Mouse (Mus musculus) liver, embryonic 13.5 days (tissue): Measurements from ENCODE around the gene Ddrgk1. TPM values are rescaled to one million over a fixed set of nuclear protein-coding genes. Genes with fewer than 3 reads are reported as not detected.

Source experiments
- ATAC-seq: fragments of 200-750 bp; cut with Nextera tagmentation; 2 replicates; pipeline ENCODE4 v1.8.0; 2017; ENCODE audit warnings: low read depth, mild to moderate bottlenecking, moderate number of reproducible peaks, moderate library complexity
- DNase-seq: peaks from one replicate; pipeline ENCODE4 v3.0.0; 2022
- H3K27ac ChIP-seq: fragments of 300-500 bp; sonication (generic); 2 replicates; pipeline ENCODE4 v1.5.1; 2015; ENCODE audit warnings: moderate library complexity, mild to moderate bottlenecking, inconsistent platforms
- H3K27me3 ChIP-seq: fragments of 300-500 bp; sonication (generic); 2 replicates; pipeline ENCODE4 v1.6.1; 2015; ENCODE audit warnings: mild to moderate bottlenecking, inconsistent platforms
- H3K36me3 ChIP-seq: fragments of 300-500 bp; sonication (generic); 2 replicates; pipeline ENCODE4 v1.6.1; 2015; ENCODE audit warnings: mild to moderate bottlenecking, inconsistent platforms
- H3K4me1 ChIP-seq: fragments of 300-500 bp; sonication (generic); replicated peaks from 2 replicates; pipeline ENCODE4 v1.6.1; 2015; ENCODE audit warnings: inconsistent platforms
- H3K4me2 ChIP-seq: fragments of 300-500 bp; sonication (generic); 2 replicates; pipeline ENCODE4 v1.6.1; 2015; ENCODE audit warnings: inconsistent platforms, mild to moderate bottlenecking, moderate library complexity
- H3K4me3 ChIP-seq: fragments of 300-500 bp; sonication (generic); replicated peaks from 2 replicates; pipeline ENCODE4 v1.5.1; 2015; ENCODE audit warnings: mild to moderate bottlenecking, inconsistent platforms
- H3K9ac ChIP-seq: fragments of 300-500 bp; sonication (generic); 2 replicates; pipeline ENCODE4 v1.6.1; 2015; ENCODE audit warnings: mild to moderate bottlenecking, inconsistent platforms
- H3K9me3 ChIP-seq: fragments of 300-500 bp; sonication (generic); replicated peaks from 2 replicates; pipeline ENCODE4 v1.6.1; 2016; ENCODE audit warnings: inconsistent platforms
- WGBS: fragments of 180-500 bp; shearing (Covaris S2); methylation state at CpG from one replicate; pipeline ENCODE4 v1.1.7; 2015; ENCODE audit not compliant: insufficient replicate concordance; 5-methylcytosine and 5-hydroxymethylcytosine counted together
- polyA plus RNA-seq: library from polyadenylated mRNA; unstranded; fragments of >200 nt; fragmentation: Nextera tagmentation; extraction: Ambion mirVana; gene quantifications from 2 replicates; pipeline ENCODE4 v1.2.1, GENCODE M21; 2015

Ddrgk1 gene
- polyA plus RNA-seq, result 41.7 and 43.6 TPM in 2 replicates

DNA sequence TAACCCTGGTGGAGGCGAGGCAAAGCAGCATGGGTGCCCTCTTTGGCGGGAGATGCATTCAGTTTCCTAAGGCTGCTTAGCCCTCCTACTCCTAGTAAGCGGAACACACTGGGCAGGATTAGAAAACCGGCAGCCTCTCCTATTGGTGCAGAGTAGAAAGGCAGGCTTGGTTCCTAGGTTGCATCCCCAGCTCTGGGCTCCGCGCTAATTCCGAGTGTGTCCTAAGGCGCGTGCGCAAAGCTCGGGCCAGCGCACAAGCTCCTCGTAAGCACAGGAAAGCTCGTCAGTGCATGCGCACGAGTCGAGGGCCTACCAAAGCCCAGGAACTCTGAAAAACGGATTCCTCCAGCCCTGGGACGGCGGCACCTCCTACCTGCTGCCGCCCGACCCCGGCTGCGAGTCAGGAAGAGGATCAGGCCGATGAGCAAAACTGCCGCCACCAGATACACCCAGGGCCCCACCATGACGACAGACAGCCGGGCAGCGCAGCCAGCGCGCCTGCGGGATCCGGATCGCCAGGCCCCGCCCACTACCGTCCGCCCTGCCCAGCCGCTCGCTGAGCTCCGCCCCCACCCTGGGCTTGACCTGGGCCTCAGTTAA lies at the start of gene Ddrgk1:
Ddrgk1 (minus strand) TSS at position 558 of the 600 bp plus-strand sequence.
- H3K27ac ChIP-seq, result peak within 1 kb of the TSS; percentile 93
- DNase-seq, result peak; percentile 92
- H3K9ac ChIP-seq, result peak within 1 kb of the TSS; percentile 84
- H3K4me1 ChIP-seq, result peaks cover 52% of the 10 kb centered on the region
- no peaks in the 10 kb centered on the region for H3K9me3 ChIP-seq
- H3K4me3 ChIP-seq, result peak within 1 kb of the TSS; percentile 70
- peak; percentile 91 for ATAC-seq
- H3K4me2 ChIP-seq, result peak within 1 kb of the TSS; percentile 87
- peaks cover 35% of the 10 kb centered on the region for H3K36me3 ChIP-seq
- H3K27me3 ChIP-seq, result no peaks in the 10 kb centered on the region
- under 1% methylated on average over 40 of the region's 40 CpGs for WGBS

DNA sequence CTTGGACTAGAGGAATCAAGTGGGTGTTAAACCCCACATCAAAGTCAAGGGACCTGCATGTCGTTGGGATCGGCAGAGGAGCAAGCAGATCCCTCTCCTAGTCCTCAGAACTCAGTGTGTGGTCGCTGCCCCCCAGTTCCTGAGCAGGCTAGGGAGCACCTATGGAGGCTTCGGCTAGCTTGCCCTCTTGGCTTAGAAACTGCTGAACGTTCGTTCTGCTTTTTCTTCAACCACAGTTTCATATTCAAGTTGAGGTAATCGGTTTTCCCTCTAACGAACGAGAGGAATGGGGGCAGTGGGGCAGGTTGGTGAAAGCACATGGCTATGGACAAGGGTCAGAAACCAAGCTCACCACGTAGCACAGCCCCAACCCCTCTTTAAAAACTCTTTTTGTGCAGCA lies 42.6 kb upstream of the Ddrgk1 start:
- Histone ChIP-seq H3K4me2 (no peak overlapping the region), H3K4me3 (no peak overlapping the region), H3K36me3 (no peaks in the 10 kb centered on the region), H3K4me1 (peaks cover 10% of the 10 kb centered on the region; the same call in 1 of the 2 replicates), H3K9me3 (no peaks in the 10 kb centered on the region), H3K9ac (no peak overlapping the region), H3K27me3 (no peaks in the 10 kb centered on the region), H3K27ac (peak overlapping the region; percentile 63)
- ATAC-seq (no peak), DNase-seq (no peak)
- WGBS, result 26% methylated on average over 10 of the region's 10 CpGs

DNA sequence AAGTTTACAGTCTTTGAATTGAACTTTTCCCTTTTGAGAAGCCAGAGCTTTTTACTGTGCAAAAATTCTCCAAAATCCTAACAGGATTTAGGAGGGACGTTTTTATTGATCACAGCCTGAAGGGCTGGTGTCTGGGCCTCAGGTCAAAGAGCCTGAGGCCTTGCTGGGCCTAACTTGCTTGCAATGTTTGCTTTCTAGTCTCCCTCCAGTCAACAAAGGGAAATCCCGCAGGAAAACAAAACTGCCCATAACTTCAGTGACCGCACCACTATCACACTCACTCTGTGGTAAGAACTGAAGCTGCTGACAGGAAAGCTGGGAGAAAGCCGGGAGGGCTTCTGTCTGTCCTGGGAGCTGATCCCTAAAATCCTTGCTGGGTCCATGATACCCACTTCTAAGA lies 42.1 kb upstream of the Ddrgk1 start:
- WGBS, result 69% methylated on average over 4 of the region's 4 CpGs
- Histone ChIP-seq H3K4me2 (no peak overlapping the region), H3K36me3 (no peaks in the 10 kb centered on the region), H3K9ac (no peak overlapping the region), H3K9me3 (no peaks in the 10 kb centered on the region), H3K27ac (peak overlapping the region; percentile 63), H3K4me1 (peaks cover 10% of the 10 kb centered on the region; the same call in 1 of the 2 replicates), H3K27me3 (no peaks in the 10 kb centered on the region), H3K4me3 (no peak overlapping the region)
- ATAC-seq (no peak), DNase-seq (no peak)

DNA sequence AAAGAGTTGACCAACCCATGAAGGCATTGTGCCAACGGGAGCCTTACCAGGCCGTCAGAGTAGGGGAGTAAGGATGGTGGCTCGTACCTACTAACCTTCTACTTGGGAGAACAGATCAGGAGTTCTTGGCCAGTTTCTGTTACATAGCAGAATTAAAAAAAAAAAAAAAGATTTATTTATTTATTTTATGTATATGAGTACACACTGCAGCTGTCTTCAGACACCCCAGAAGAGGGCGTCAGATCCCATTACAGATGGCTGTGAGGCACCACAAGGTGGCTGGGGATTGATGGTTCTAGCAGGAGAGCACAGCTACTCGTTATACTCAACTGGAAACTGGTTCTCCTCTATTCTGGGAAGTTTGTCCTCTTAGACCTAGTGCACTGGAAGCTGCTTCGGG lies 40.7 kb upstream of the Ddrgk1 start:
- Histone ChIP-seq H3K27me3 (peaks cover 2% of the 10 kb centered on the region), H3K4me2 (no peak overlapping the region), H3K4me1 (peaks cover 10% of the 10 kb centered on the region; the same call in 1 of the 2 replicates), H3K27ac (no peak overlapping the region), H3K4me3 (no peak overlapping the region), H3K9ac (no peak overlapping the region), H3K36me3 (no peaks in the 10 kb centered on the region), H3K9me3 (no peaks in the 10 kb centered on the region)
- WGBS, result 59% methylated on average over 6 of the region's 6 CpGs
- no peak for ATAC-seq
- DNase-seq, result no peak

DNA sequence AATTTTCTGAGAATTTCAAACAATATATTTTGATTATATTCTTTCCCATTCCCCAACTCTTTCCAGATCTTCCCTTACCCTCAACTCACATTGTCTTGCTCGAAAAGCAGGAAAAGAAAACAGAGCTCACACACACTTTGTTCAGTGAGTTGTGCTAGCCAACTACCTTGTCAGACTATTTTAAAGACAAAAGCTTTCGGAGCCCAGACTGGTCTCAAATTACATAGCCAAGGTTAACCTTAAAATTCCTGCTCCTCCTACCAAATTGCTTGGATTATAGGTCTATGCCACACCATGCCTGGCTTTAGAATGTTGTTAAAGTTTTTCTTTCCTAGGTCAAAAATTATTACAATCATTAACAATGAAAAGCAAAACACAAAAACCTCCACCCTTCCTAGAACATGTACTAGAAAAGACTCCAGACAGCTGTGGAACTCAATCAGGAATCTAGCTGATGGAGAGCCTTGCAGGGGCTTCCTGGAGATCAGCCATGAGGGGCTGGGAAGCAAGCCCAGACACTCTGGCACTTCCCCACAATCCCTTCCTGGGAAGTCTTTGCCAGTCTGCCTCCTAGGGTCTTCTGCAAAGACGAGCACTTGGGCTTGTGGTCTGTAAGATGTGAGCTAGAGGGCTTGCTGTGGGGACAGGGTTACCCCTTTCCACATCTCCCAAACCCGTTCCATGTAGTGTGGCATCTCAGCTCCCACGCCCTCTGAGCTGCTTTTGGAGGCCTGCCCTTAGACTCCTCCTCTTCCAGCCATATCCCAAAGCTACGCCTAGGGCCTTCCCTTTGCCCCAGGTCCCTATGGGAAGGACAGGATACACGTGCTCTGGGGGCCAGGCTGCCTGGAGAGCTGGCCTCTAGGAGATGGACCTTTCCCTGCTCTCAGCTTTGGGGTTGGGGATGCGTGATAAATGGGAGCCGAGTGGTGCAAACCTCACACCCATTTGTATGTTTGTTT lies 39.9 kb upstream of the Ddrgk1 start:
- Histone ChIP-seq H3K9me3 (no peaks in the 10 kb centered on the region), H3K27ac (no peak overlapping the region), H3K4me2 (no peak overlapping the region), H3K9ac (no peak overlapping the region), H3K4me3 (no peak overlapping the region), H3K36me3 (no peaks in the 10 kb centered on the region), H3K4me1 (peaks cover 10% of the 10 kb centered on the region; the same call in 1 of the 2 replicates), H3K27me3 (peaks cover 10% of the 10 kb centered on the region)
- 57% methylated on average over 9 of the region's 9 CpGs for WGBS
- no peak for DNase-seq
- ATAC-seq, result no peak

DNA sequence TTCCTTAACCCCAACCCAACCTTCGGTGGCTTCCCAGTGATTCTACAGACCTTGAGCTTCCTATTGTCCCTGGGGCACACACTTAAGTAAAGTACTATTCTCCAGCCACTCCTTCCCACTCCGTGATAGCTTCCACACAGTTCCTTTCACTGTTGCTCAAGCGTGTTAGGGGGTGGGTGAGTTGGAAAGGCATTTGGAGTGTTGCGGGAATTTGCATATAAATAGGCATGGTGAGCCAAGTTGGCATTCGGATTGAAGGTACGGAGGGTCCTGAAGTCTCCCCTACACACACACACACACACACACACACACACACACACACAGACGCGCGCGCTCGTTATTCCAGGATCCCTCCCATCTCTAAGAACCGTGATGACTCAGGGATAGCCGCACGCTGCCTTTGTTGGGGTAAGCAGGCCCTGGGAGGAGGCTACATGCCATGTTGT lies 33.4 kb upstream of the Ddrgk1 start:
- Histone ChIP-seq H3K27me3 (peaks cover 54% of the 10 kb centered on the region), H3K4me2 (peak overlapping the region; percentile 86), H3K27ac (no peak overlapping the region), H3K36me3 (no peaks in the 10 kb centered on the region), H3K9me3 (no peaks in the 10 kb centered on the region), H3K4me3 (peak overlapping the region; percentile 61), H3K9ac (no peak overlapping the region), H3K4me1 (peaks cover 16% of the 10 kb centered on the region)
- DNase-seq, result no peak
- ATAC-seq, result no peak
- WGBS, result 17% methylated on average over 14 of the region's 14 CpGs

DNA sequence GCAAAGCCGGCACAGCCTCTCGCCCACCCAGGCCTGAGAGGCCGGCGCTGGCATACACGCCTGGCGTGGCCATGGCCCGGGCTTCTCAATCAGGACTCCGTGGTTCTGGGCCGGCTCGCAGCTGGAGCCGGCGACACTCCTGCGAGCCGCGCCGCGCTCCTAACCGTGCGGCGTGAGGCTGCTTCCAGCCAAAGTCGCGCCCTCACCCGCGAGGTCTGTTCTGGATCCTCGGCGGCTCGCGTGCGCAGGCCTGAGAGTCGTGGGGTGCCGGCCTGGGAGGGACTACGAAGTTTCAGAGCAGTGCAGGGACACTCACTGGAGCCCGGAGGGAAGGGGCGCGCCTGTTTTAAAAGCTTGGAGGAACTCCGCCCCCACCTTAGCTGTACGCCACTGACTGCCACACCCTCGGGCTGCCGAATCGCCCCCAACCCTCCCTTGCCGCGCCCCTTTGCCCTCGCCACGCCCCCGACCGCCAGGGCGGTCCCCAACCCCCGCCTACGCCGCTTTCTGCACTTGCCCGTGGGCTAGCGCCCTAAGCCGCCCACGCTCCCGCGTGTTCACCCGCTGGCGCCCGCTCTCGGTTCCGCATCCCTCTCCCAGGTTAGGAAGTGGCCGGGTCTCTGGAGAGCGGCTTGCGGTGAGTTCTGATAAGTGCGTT lies 32.8 kb upstream of the Ddrgk1 start, which contains the start of gene Slc4a11:
Slc4a11 (minus strand) TSS at position 367 of the 658 bp plus-strand sequence.
- WGBS, result 1% methylated on average over 64 of the region's 65 CpGs
- Histone ChIP-seq H3K27me3 (peaks cover 54% of the 10 kb centered on the region), H3K27ac (no peak within 1 kb of the TSS), H3K9ac (peak within 1 kb of the TSS; percentile 26; the same call in 1 of the 2 replicates), H3K4me3 (peak within 1 kb of the TSS; percentile 61), H3K4me2 (peak within 1 kb of the TSS; percentile 86), H3K4me1 (peaks cover 16% of the 10 kb centered on the region), H3K36me3 (no peaks in the 10 kb centered on the region), H3K9me3 (no peaks in the 10 kb centered on the region)
- peak; percentile 59 for DNase-seq
- peak; percentile 64 for ATAC-seq

DNA sequence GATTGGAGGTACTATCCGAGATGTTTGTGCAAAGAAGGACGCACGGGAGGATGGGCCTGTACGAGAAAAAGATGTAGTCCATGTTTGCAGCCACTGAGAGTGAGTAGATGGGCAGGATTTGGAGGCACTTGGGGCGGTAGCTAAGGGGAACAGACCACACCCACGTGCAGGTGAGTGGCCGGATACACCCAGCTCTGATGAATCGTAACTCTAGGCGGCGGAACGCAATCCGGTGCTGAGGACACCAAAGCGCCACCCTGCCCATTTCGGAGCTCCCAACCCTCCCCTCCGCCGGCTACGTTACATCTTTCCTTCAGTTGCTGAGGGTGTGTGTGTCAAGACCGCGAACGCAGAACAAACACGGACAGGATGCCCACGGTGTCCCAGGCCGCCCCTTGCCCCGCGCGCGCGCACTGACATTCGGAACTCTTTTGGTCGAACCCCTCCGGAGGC lies 32.3 kb upstream of the Ddrgk1 start:
- Histone ChIP-seq H3K9me3 (no peaks in the 10 kb centered on the region), H3K4me2 (peak overlapping the region; percentile 86), H3K4me1 (peaks cover 16% of the 10 kb centered on the region), H3K4me3 (peak overlapping the region; percentile 61), H3K27me3 (peaks cover 54% of the 10 kb centered on the region), H3K9ac (peak overlapping the region; percentile 26; the same call in 1 of the 2 replicates), H3K27ac (no peak overlapping the region), H3K36me3 (no peaks in the 10 kb centered on the region)
- WGBS, result 2% methylated on average over 31 of the region's 31 CpGs
- DNase-seq (no peak), ATAC-seq (no peak)

DNA sequence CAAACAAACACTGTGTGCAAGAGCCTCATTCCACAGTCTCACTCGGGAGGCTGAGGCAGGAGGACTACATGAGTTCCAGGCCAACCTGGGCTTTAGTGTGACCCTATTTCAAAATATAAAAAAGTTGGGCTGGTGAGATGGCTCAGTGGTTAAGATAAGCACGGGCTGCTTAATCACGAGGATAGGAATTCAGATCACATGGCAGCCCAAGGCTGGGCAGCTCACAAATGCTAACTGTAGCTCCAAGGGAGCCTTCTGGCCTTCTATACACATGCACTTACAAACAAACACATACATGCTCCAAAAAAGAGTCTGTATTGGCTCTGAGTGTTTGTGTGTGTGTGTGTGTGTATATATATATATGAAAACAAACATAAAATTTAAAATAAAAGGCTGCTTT lies 29.1 kb upstream of the Ddrgk1 start:
- Histone ChIP-seq H3K4me1 (peaks cover 16% of the 10 kb centered on the region), H3K4me3 (no peak overlapping the region), H3K4me2 (no peak overlapping the region), H3K27ac (no peak overlapping the region), H3K27me3 (peaks cover 40% of the 10 kb centered on the region), H3K9ac (no peak overlapping the region), H3K9me3 (no peaks in the 10 kb centered on the region), H3K36me3 (no peaks in the 10 kb centered on the region)
- ATAC-seq, result no peak
- no peak for DNase-seq
- 34% methylated on average over 3 of the region's 3 CpGs for WGBS

DNA sequence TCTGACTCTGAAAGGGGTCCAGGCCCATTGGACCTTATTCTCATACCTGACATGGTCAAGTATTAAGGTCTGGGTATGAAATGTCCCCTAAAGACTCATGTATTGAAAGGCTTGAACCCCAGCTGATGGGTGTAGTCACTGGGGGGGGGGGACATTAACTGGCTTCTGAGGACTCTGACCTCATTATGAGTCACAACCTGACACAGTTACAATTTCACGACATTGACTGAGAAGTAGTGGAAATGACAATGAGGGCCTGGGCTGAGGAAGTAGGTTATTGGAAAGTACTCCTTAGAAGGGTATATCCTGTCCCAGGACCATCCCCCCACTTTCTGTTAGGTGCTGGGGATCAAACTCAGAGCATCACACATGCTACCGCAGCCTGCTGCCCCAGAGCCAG lies 24.6 kb upstream of the Ddrgk1 start:
- H3K27me3 ChIP-seq, result 0 out of 2 replicates have a peak, but pooled peaks cover 3% of the 10 kb centered on the region
- H3K4me3 ChIP-seq, result no peak overlapping the region
- peaks cover 11% of the 10 kb centered on the region; the same call in 1 of the 2 replicates for H3K36me3 ChIP-seq
- ATAC-seq, result no peak
- H3K9me3 ChIP-seq, result no peaks in the 10 kb centered on the region
- DNase-seq, result no peak
- H3K4me1 ChIP-seq, result no peaks in the 10 kb centered on the region
- WGBS, result 42% methylated on average over 2 of the region's 2 CpGs
- no peak overlapping the region for H3K4me2 ChIP-seq
- no peak overlapping the region for H3K9ac ChIP-seq
- H3K27ac ChIP-seq, result no peak overlapping the region

DNA sequence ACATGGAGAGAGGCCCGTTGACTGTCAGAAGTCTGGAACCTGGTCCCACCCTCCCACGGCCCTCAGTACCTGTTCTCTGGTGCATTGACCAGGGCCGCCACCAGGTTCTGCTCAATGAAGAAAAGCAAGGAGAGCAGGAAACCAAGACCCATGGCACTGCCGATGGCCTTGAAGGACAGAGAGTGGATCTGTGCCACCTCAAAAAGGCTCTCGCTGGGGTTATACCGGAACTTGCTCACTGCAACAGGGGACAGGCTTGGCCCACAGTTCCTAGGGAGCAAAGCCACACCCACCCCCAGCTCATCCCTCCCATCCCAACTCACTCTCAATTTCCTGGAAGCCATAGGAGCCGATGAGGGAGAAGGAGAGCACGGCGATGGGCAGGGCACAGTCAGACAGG lies 21.0 kb upstream of the Ddrgk1 start:
- H3K9ac ChIP-seq, result no peak overlapping the region
- no peaks in the 10 kb centered on the region for H3K4me1 ChIP-seq
- WGBS, result 79% methylated on average over 9 of the region's 9 CpGs
- ATAC-seq (no peak), DNase-seq (no peak)
- no peaks in the 10 kb centered on the region for H3K9me3 ChIP-seq
- no peak overlapping the region for H3K4me3 ChIP-seq
- no peak overlapping the region for H3K27ac ChIP-seq
- 0 out of 2 replicates have a peak, but pooled peaks cover 3% of the 10 kb centered on the region for H3K27me3 ChIP-seq
- no peak overlapping the region for H3K4me2 ChIP-seq
- H3K36me3 ChIP-seq, result peaks cover 44% of the 10 kb centered on the region
